Mouse (Mus musculus) frontal cortex, postnatal 36 days (tissue): Measurements from ENCODE around the gene Ccdc60.
A peak's percentile ranks its signal among the peaks of the same experiment; 100 is the strongest.
"Not testable (repeated sequence)": the region's sequence is repeated elsewhere in the genome, so short reads cannot be mapped to it uniquely, and the experiment has no call there.

ENCODE experiments used
- DNase-seq, 2 experiments: peaks; one replicate each; pipeline ENCODE4 v3.0.0; 2022; ENCODE audit warnings: low spot score in 2 of 2

Gene Ccdc60

GRCm38 (mm10) chr5:116192693-116193092 is 96.1 kb downstream of the Ccdc60 start:
- DNase-seq = no peak

- no peak for DNase-seq
These were observed 97.2 kb downstream of the Ccdc60 start for GRCm38 (mm10) chr5:116191596-116191995.

- no peak for DNase-seq
These were observed 99.0 kb downstream of the Ccdc60 start for GRCm38 (mm10) chr5:116189818-116190217.

GRCm38 (mm10) chr5:116180594-116180993 is 108.2 kb downstream of the Ccdc60 start:
- DNase-seq = no peak

GRCm38 (mm10) chr5:116171721-116172120 is 117.1 kb downstream of the Ccdc60 start:
- DNase-seq = no peak

- no peak for DNase-seq
These were observed 121.8 kb downstream of the Ccdc60 start for GRCm38 (mm10) chr5:116166965-116167364.

GRCm38 (mm10) chr5:116165203-116165888 is 123.4 kb downstream of the Ccdc60 start:
- DNase-seq = peak in 1 of 2 experiments; percentile 3

GRCm38 (mm10) chr5:116154811-116155210 is 134.0 kb downstream of the Ccdc60 start:
- DNase-seq = no peak

GRCm38 (mm10) chr5:116146446-116146845 is 142.3 kb downstream of the Ccdc60 start:
- not testable (repeated sequence) for DNase-seq

GRCm38 (mm10) chr5:116144711-116145110 is 144.1 kb downstream of the Ccdc60 start:
- DNase-seq = no peak

GRCm38 (mm10) chr5:116140682-116141081 is 148.1 kb downstream of the Ccdc60 start:
- DNase-seq = no peak

GRCm38 (mm10) chr5:116123344-116123743 is 165.4 kb downstream of the Ccdc60 start:
- DNase-seq = peak; percentile 82 to 90

- peak in 1 of 2 experiments; percentile 26 for DNase-seq
These were observed 172.2 kb downstream of the Ccdc60 start for GRCm38 (mm10) chr5:116116567-116116966.

- no peak for DNase-seq
These were observed 172.7 kb downstream of the Ccdc60 start for GRCm38 (mm10) chr5:116116110-116116509.

- no peak for DNase-seq
These were observed 173.5 kb downstream of the Ccdc60 start for GRCm38 (mm10) chr5:116115071-116115834.

GRCm38 (mm10) chr5:116108651-116109050 is 180.1 kb downstream of the Ccdc60 start:
- DNase-seq = no peak

GRCm38 (mm10) chr5:116084231-116084630 is 204.6 kb downstream of the Ccdc60 start:
- DNase-seq = no peak

GRCm38 (mm10) chr5:116083081-116083480 is 205.7 kb downstream of the Ccdc60 start, which contains the start of gene Tmem233:
Gene Tmem233, minus strand, starts transcription at chr5:116083244.
- DNase-seq = peak in 1 of 2 experiments; percentile 1

- no peak for DNase-seq
These were observed 206.4 kb downstream of the Ccdc60 start for GRCm38 (mm10) chr5:116082241-116082900.

- DNase-seq = no peak
These were observed 207.2 kb downstream of the Ccdc60 start for GRCm38 (mm10) chr5:116081616-116082015.

GRCm38 (mm10) chr5:116080736-116081135 is 208.0 kb downstream of the Ccdc60 start:
- DNase-seq = peak; percentile 1 to 4
